Mouse (Mus musculus) C2C12 (cell line): ENCODE results near the gene Lhx9. TPM values are rescaled to one million over a fixed set of nuclear protein-coding genes. Genes with fewer than 3 reads are reported as not detected.
"Not testable (repeated sequence)": the region's sequence is repeated elsewhere in the genome, so short reads cannot be mapped to it uniquely, and the experiment has no call there.

Experiments
- H3K27me3 ChIP-seq: one replicate; pipeline ENCODE4 v1.6.1; 2011; ENCODE audit not compliant: control insufficient read depth, insufficient read depth, insufficient read length
- H3K36me3 ChIP-seq: one replicate; pipeline ENCODE4 v1.6.1; 2011; ENCODE audit not compliant: control insufficient read depth, insufficient read depth
- H3K4me3 ChIP-seq: one replicate; pipeline ENCODE4 v1.5.1; 2011; ENCODE audit warnings: mild to moderate bottlenecking, control low read depth; ENCODE audit not compliant: poor library complexity, insufficient read depth, severe bottlenecking
- H3K79me2 ChIP-seq: one replicate; pipeline ENCODE4 v1.6.1; 2011; ENCODE audit not compliant: control insufficient read depth, insufficient read depth
- H3K79me3 ChIP-seq: one replicate; pipeline ENCODE4 v1.6.1; 2011; ENCODE audit warnings: low read depth, control low read depth
- H3ac ChIP-seq: one replicate; pipeline ENCODE3; 2011; ENCODE audit warnings: low read depth; ENCODE audit not compliant: control insufficient read depth, insufficient read length
- CEBPB ChIP-seq: IDR thresholded peaks from one replicate; pipeline ENCODE4 v1.6.1; 2011; ENCODE audit warnings: low read depth, mild to moderate bottlenecking, control low read depth, moderate library complexity
- CTCF ChIP-seq: IDR thresholded peaks from one replicate; pipeline ENCODE4 v1.5.1; 2011; ENCODE audit not compliant: control insufficient read depth, insufficient read depth, insufficient read length
- FOSL1 ChIP-seq: IDR thresholded peaks from one replicate; pipeline ENCODE4 v1.8.0; 2011; ENCODE audit warnings: mild to moderate bottlenecking, low read length; ENCODE audit not compliant: poor library complexity, insufficient read depth, severe bottlenecking
- MAX ChIP-seq: IDR thresholded peaks from one replicate; pipeline ENCODE4 v1.6.1; 2011; ENCODE audit warnings: mild to moderate bottlenecking, control low read depth
- MYOD1 ChIP-seq: IDR thresholded peaks from one replicate; pipeline ENCODE4 v1.6.1; 2011; ENCODE audit warnings: low read depth; ENCODE audit not compliant: control insufficient read depth, insufficient read length
- MYOG ChIP-seq: IDR thresholded peaks from one replicate; pipeline ENCODE4 v1.6.1; 2011; ENCODE audit not compliant: control insufficient read depth, insufficient read length; ENCODE audit errors: extremely low read depth
- USF1 ChIP-seq: IDR thresholded peaks from one replicate; pipeline ENCODE4 v1.6.1; 2011; ENCODE audit warnings: low read depth, mild to moderate bottlenecking, control low read depth, moderate library complexity
- long read RNA-seq, 2 experiments: library from polyadenylated mRNA; unstranded; transcript quantifications; one replicate each; pipeline ENCODE4 v2.0.0; 2019 to 2020
- polyA plus RNA-seq: library from polyadenylated mRNA; unstranded; fragments of >200 nt; fragmentation: generic; extraction: Trizol; gene quantifications from one replicate; pipeline ENCODE4 v1.2.1, GENCODE M21; 2012; ENCODE audit warnings: missing spikeins

Lhx9 gene
- 0.54 TPM for polyA plus RNA-seq
- long read RNA-seq, experiment 1, full-length matches to known transcripts = 1 of 1 reads
- long read RNA-seq, experiment 1, partial matches to known transcripts = 0 of 1 reads
- long read RNA-seq, experiment 1, other reads (novel, unspliced or antisense) = 0 of 1 reads
- long read RNA-seq, experiment 2, full-length matches to known transcripts = 12 of 14 reads
- long read RNA-seq, experiment 2, partial matches to known transcripts = 0 of 14 reads
- long read RNA-seq, experiment 2, other reads (novel, unspliced or antisense) = 2 of 14 reads

DNA sequence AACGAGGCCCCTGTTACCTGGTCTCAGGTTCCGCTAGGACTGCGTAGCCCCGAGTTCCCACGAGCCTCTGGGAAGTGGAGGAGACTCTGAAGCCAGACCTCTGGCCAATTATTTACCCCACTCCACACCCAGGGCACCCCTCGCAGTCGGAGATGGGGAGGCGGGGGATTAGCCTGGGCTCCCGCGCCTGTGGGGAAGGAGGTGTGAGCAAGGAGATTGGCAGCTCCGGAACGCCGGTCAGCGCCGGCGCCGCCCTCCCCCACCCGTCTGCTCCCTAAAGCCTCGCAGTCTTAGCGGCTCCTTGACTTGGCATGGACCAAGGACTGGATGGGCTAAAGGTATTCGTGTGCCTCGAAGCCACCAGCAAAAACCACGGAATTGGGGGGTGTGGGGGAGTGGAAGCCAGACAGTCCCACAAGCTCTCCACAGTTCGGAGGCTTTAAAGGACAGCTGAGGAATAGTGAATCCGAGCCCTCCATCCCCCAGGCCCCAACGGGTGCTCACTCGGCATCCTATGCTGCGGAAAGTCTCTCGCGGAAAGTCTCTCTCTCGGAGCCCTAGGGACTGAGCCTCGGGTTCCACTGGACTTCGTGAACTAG is at the start of gene Lhx9:
Gene Lhx9, minus strand, starts transcription at position 67 of the 599 bp plus-strand sequence.
- H3K36me3 ChIP-seq = peaks cover 6% of the 10 kb centered on the region
- TF ChIP-seq CEBPB = no peak
- no peaks in the 10 kb centered on the region for H3K79me2 ChIP-seq
- H3ac ChIP-seq = no peak within 1 kb of the TSS
- no peak within 1 kb of the TSS for H3K4me3 ChIP-seq
- H3K79me3 ChIP-seq = no peaks in the 10 kb centered on the region
- H3K27me3 ChIP-seq = no peaks in the 10 kb centered on the region

- no peaks in the 10 kb centered on the region for H3K79me2 ChIP-seq
- H3K36me3 ChIP-seq = no peaks in the 10 kb centered on the region
- no peak for TF ChIP-seq MYOG
- TF ChIP-seq MYOD1 = no peak
- no peak for TF ChIP-seq FOSL1
- TF ChIP-seq MAX = no peak
- TF ChIP-seq CTCF = no peak
- no peak for TF ChIP-seq CEBPB
- no peak for TF ChIP-seq USF1
- H3K27me3 ChIP-seq = no peaks in the 10 kb centered on the region
- H3K4me3 ChIP-seq = no peak overlapping the region
- no peaks in the 10 kb centered on the region for H3K79me3 ChIP-seq
- H3ac ChIP-seq = no peak overlapping the region
Observed at GRCm38 (mm10) chr1:138896088-138896487, 47.7 kb upstream of the Lhx9 start.

GRCm38 (mm10) chr1:138877470-138878254 is 29.3 kb upstream of the Lhx9 start:
- TF ChIP-seq MAX = no peak
- TF ChIP-seq CTCF = no peak
- no peak for TF ChIP-seq USF1
- TF ChIP-seq FOSL1 = no peak
- no peak for TF ChIP-seq CEBPB
- TF ChIP-seq MYOG = no peak
- no peak for TF ChIP-seq MYOD1
- Histone ChIP-seq H3K36me3 (no peaks in the 10 kb centered on the region), H3ac (no peak overlapping the region), H3K27me3 (no peaks in the 10 kb centered on the region), H3K79me2 (no peaks in the 10 kb centered on the region), H3K4me3 (no peak overlapping the region), H3K79me3 (no peaks in the 10 kb centered on the region)

DNA sequence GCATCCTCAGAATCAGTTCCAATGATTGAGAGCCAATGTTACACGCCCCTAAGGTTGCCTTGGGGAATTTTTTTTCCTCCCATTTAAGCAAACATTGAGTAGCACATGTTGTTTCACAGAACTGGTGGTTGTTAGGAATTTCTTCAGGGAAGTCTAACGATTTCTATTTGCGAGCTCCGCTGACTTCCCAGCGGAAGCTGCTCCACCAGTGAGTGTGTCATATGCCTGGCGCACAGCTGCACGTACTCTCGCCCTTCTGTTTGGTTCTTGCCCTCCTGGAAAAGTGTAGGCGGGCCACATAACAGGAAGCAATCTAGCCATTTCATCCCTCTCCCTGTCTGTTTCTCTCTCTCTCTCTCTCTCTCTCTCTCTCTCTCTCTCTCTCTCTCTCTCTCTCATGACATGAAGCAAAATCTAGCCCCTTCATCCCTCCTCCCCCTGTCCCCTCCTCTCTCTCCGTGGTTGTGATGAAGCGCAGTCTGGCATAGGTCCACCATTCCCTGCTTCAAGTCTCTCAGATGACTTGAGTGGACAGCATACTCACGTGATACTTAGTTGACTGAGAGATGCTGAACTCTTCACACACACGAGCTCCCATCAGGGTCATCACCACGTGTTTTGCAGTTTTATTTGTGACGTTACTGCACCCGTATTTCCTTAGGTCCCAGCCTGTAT is 28.1 kb upstream of the Lhx9 start:
- no peaks in the 10 kb centered on the region for H3K79me3 ChIP-seq
- H3K36me3 ChIP-seq = no peaks in the 10 kb centered on the region
- no peak overlapping the region for H3K4me3 ChIP-seq
- H3K79me2 ChIP-seq = no peaks in the 10 kb centered on the region
- TF ChIP-seq MYOG (no peak), FOSL1 (no peak), MAX (no peak), CTCF (no peak), CEBPB (no peak), MYOD1 (no peak)
- H3K27me3 ChIP-seq = no peaks in the 10 kb centered on the region
- H3ac ChIP-seq = no peak overlapping the region

DNA sequence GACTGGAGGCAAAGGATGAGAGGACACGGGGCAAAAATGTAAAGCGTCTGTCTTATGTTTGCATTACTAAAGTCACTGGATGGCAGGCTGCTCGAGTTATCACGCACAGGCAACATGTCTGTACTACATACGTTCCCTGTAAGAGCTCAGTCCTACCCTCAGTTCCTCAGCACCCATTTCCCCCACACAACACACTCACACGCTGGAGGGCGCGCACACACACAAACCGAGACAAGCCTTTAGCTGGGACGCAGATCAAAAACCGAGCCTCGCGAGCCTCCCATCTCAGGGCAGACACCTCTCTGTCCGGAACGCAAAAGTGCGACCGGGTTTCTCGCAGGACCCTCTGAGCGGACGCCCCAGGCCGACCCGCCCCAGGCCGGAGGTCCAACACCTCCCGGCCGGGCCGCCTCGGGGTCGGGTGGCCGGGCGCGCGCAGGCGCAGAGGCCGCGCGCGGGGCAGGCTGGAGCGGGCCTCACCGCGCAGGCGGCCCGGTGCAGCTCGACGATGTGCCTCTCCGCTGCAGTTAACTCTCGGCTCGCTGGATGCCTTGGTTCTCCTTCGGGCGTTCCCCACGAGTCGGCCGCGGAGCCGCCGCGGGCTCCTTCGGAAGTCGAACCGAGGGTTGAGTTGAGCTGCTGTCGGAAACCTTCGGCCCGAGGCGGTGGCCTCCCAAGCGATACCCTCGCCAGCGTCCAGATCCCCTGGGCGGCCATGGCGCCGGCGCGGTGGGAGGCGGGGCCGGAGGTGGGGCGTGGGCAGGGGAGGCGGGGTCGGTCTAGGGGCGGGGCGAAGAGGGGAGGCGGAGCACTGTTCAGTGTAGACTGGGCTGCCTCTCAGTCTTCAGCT is 7.9 kb upstream of the Lhx9 start, which contains the start of gene 2310009B15Rik:
Gene 2310009B15Rik, minus strand, starts transcription at position 752 of the 850 bp plus-strand sequence.
- not testable (repeated sequence) for H3ac ChIP-seq, H3K27me3 ChIP-seq, H3K79me2 ChIP-seq, H3K79me3 ChIP-seq, H3K4me3 ChIP-seq
- peaks cover 15% of the 10 kb centered on the region for H3K36me3 ChIP-seq
